Mouse (Mus musculus) testis, adult 2 months (tissue): ENCODE results near the gene Usb1.

Experiments used
- CTCF ChIP-seq: fragments of 200-500 bp; IDR thresholded peaks from 2 replicates; pipeline ENCODE4 v1.5.1; 2012; ENCODE audit warnings: low read depth, mild to moderate bottlenecking, inconsistent platforms, low read length, moderate library complexity; ENCODE audit not compliant: control insufficient read depth, insufficient read depth, insufficient replicate concordance
- POLR2A ChIP-seq: fragments of 200-500 bp; IDR thresholded peaks from 2 replicates; pipeline ENCODE4 v1.6.1; 2012; ENCODE audit warnings: low read depth, mild to moderate bottlenecking, inconsistent platforms, low read length, moderate library complexity; ENCODE audit not compliant: control insufficient read depth

DNA sequence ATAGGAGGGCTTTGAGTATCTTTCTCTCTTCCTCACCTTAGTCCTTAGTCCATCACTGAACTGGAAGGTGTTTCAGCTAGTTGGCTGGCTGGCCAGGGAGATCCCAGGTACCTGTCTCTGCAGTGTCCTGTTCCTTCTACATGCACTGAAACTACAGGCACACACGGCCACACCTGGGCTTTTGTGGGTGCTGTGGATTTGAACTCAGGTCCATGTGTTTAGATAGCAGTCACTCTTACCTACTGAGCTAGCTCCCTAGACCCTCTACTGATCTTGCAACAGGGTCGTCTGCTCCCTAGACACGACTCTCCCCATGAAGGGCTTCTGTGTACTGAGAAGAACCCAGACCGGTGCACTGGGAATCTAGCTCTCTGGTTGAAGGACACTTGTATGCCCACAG, 45.0 kb downstream of the Usb1 start:
- TF ChIP-seq POLR2A, result no peak
- TF ChIP-seq CTCF, result no peak
